Mouse (Mus musculus) mouse embryonic stem cell (cell line): ENCODE results near the gene Olfr836.
"Not testable (repeated sequence)": the region's sequence is repeated elsewhere in the genome, so short reads cannot be mapped to it uniquely, and the experiment has no call there.

Experiments used
- in situ Hi-C, 2 experiments: fragments of 300-500 bp; cut with MboI; formaldehyde crosslinking; loops; 1 replicate in 1 of 2; 3 replicates in 1 of 2; pipeline ENCODE4 v1.14.3; 2019 to 2020; ENCODE audit warnings: low sequenced_read_pairs in 2 of 2, low pct_unique_long_range_greater_than_20kb in 1 of 2, mixed read lengths in 1 of 2; ENCODE audit not compliant: unreplicated experiment in 1 of 2

Gene Olfr836

DNA sequence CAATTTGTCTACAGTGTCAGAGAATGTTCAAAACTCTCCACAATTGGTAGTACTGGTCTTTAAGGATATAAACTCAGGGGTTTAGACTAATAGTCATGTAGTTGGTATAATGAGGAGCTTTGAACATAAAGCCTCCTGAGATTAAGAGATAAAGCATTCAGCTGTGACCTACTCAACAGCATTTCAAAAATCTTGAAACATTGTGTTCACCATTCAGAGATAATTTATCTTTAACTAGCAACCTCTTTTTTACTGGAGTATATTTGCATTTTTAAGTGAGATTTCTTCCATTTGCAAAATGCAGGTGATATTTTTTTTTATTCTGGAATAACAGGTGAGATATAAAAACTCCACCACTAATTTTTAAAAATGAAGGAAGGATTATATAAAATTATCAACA lies at the start of gene Olfr836:
Gene Olfr836 (plus strand): TSS at position 301 of the 400 bp plus-strand sequence.
- in situ Hi-C loops = no loop called here

DNA sequence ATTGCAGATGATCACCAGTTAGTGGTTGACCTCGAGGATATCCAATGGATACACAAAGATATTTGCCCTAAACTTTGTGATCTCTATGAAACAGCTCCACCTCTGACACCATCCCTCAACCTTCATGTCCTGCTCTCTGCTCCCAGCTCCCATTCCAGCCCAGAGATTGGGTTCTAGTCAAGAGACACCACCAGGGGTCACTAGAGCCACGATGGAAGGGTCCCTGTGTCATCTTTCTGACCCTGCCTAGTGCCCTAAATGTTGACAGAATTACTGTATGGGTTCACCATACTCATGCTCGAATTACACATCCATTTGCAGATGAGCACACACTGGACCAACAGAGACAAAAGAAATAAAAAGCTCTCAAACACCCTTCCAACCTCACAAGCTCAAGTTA lies 35.2 kb upstream of the Olfr836 start:
- in situ Hi-C loops = no loop called here

DNA sequence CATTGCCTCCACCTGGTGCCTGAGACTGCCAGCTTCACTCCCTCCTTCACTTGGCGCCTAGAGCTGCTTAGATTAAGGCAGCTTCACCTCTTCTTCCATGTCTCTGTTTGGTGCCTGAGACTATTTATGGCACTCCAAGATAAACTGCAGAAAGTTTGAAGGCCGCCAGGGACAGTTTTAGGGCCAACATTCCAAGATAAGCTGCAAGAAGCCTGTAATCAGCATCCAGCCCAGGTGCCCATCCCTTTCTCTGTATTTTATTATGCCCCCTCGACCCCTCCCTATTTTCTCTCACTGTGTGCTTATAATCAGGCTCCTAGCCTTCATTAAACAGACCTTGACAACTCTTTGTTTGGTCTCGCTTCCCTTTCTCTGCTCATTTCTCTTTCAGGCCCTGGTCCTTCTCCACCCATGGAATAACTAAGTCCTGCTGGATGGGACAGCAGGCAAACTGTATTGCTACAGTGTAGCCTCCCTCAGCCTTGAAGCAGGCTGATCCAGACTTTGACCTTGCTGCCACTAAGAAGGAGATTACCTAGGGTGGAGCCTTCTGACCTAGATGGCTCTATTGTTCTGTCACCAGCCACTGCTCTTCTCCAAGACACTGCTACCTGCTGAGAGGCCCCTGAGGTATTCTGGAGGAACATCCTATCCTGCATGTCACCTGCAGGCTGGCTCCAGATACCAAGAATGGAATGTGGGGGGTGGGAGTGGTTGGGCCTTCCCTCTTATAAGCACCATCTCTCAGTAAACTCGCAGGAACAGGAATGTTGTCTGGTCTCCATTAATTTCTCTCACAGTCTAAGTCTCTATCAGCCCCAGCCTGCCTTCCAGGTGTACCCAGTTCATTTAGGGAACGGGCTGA lies 27.1 kb upstream of the Olfr836 start:
- in situ Hi-C loops = not testable (repeated sequence)

DNA sequence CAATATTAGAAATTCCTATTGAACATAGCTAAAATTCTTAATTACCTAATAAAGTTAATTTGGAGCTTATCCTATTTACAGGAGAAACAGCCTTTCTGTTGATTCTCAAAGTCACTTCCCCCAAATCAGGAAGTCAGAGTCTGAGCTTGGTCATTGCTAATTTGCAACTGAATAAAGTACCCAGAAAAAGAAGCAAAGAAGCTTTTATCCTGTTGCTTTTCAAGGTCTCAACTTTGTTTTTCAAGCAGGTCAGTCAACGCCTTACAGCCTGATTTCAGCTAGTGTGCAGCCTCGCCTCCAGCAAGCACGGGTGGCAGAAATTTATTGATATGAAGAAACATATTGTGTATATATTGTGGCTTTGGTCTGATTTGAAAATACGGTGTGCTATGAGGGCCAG lies 22.9 kb upstream of the Olfr836 start:
- in situ Hi-C loops = no loop called here

DNA sequence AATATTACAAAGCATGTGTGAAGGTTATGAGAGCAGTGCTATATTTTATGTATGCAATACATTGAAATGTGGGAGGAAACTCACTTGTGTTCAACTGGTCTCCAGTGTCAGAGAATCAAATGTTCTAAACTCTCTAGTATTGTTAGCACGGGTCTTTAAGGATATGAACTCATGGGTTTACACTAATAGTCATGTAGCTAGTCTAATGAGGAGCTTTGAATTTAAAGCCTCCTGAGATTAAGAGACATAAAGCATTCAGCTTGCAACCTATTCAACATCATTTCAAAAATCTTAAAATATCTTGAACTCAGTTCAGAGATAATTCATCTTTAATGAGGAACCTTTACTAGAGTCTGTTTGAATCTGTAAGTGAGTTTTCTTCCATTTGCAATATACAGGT lies 15.8 kb downstream of the Olfr836 start, which contains the start of gene Olfr837:
Gene Olfr837 (plus strand): TSS at position 301 of the 400 bp plus-strand sequence.
- in situ Hi-C loops = no loop called here
